Mouse (Mus musculus) stomach, postnatal 0 days (tissue): ENCODE data around the gene Lig1.

ENCODE experiments used
- CTCF ChIP-seq: IDR thresholded peaks from 2 replicates; pipeline ENCODE4 v1.5.1; 2016; ENCODE audit warnings: antibody characterized with exemption, low read depth, mild to moderate bottlenecking, moderate library complexity
- EP300 ChIP-seq: optimal IDR thresholded peaks from 2 replicates; pipeline ENCODE3; 2016; ENCODE audit warnings: antibody characterized with exemption

DNA sequence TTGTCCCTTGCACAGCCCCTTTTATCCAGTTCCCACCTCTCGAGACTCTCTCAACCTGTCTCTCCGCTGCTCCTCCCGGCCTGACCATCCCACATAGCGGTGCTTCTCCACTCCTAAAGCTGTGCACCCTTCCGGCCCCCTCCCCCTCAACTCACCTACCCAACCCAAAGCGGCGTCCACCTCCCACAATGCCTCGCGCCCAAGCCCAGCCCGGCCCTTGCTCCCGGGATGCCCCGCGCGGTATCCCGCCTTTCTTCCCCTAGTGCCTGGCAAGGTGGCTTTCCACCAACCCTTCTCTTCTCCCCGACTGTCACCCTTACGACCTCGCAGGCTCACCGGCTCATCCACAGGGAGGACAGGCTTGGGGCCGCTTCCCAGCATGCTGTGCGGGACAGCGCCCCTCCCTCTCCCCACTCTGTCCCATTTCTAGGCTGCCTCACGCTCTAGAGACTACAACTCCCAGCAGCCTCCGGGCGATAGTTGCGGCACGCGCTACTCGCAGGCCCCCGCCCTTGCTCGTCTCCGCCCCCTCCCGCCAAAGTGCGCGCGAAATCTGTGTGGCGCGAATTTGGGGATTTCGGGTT lies 1.3 kb downstream of the Lig1 start, which contains the start of gene Zswim9:
- TF ChIP-seq CTCF (peak; percentile 47), EP300 (no peak)
